Mouse (Mus musculus) ES-E14 (cell line): ENCODE data around the gene Pax3.

Experiments
- MAFK ChIP-seq: IDR thresholded peaks from 2 replicates; pipeline ENCODE4 v1.6.1; 2014; ENCODE audit warnings: mild to moderate bottlenecking, low read depth, low read length, inconsistent platforms; ENCODE audit not compliant: insufficient read depth
- ZC3H11A ChIP-seq: IDR thresholded peaks from 2 replicates; pipeline ENCODE4 v1.6.1; 2012; ENCODE audit warnings: low read depth, mild to moderate bottlenecking, inconsistent platforms, low read length, borderline replicate concordance

GRCm38 (mm10) chr1:78129267-78129666 lies 67.7 kb downstream of the Pax3 start:
- TF ChIP-seq MAFK (no peak), ZC3H11A (no peak)
